Mouse (Mus musculus) bone marrow macrophage, adult 2 months (primary cell): ENCODE data around the gene Rpl3. TPM values are rescaled to one million over a fixed set of nuclear protein-coding genes. Genes with fewer than 3 reads are reported as not detected.

ENCODE experiments used
- H3K27ac ChIP-seq: 2 replicates; pipeline ENCODE4 v1.5.1; 2012; ENCODE audit warnings: low read depth, low read length; ENCODE audit not compliant: insufficient read depth
- H3K4me1 ChIP-seq: 2 replicates; pipeline ENCODE4 v1.6.1; 2012; ENCODE audit warnings: low read length; ENCODE audit not compliant: control insufficient read depth, insufficient read depth
- H3K4me3 ChIP-seq: 2 replicates; pipeline ENCODE4 v1.5.1; 2012; ENCODE audit warnings: mild to moderate bottlenecking, low read length, moderate library complexity; ENCODE audit not compliant: insufficient read depth
- CTCF ChIP-seq: IDR thresholded peaks from 2 replicates; pipeline ENCODE4 v1.5.1; 2012; ENCODE audit warnings: low read depth, mild to moderate bottlenecking, low read length, moderate library complexity
- POLR2A ChIP-seq: IDR thresholded peaks from 2 replicates; pipeline ENCODE4 v1.6.1; 2012; ENCODE audit warnings: mild to moderate bottlenecking, low read depth, low read length, borderline replicate concordance
- polyA plus RNA-seq: library from polyadenylated mRNA; stranded (reverse); fragments of >200 nt; gene quantifications from 2 replicates; pipeline ENCODE4 v1.2.4, GENCODE M21; 2012; ENCODE audit not compliant: missing spikeins, insufficient read depth, insufficient read length

Gene Rpl3
- polyA plus RNA-seq = 928 and 957 TPM in 2 replicates

- Histone ChIP-seq H3K4me1 (peaks cover 30% of the 10 kb centered on the region), H3K4me3 (peak within 1 kb of the TSS; percentile 75), H3K27ac (peak within 1 kb of the TSS; percentile 68)
- TF ChIP-seq CTCF = 0 out of 2 replicates have a peak, but pooled peaks have one; percentile 18
- no peak for TF ChIP-seq POLR2A
Measured at GRCm38 (mm10) chr15:80091121-80091955, at the start of gene Rpl3, which contains the start of gene Syngr1. Gene Rpl3 (minus strand): TSS chr15:80091868. Gene Syngr1 (plus strand): TSS chr15:80091334.

GRCm38 (mm10) chr15:80140878-80141277 lies 49.2 kb upstream of the Rpl3 start:
- no peak overlapping the region for H3K27ac ChIP-seq
- peaks cover 13% of the 10 kb centered on the region for H3K4me1 ChIP-seq
- TF ChIP-seq POLR2A = no peak
- no peak for TF ChIP-seq CTCF
- H3K4me3 ChIP-seq = no peak overlapping the region

DNA sequence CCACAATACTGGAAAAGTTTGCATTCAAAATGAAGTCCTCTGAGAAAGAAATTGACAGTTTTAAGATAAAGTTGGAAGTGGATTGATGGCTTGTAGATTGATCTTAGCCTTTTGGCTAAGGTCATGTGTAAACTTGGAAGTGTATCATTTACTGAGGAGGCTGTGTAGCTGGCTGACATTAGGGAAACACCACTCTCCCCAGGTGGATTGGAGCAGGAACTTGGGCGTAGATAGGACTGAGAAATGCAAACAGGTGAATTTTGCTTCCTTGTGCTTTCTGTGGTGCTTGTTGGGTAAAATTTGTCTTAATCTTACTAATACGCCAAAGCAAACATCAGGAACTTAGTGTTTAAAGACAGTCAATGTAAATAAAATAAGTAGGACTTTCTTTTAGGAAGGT lies 48.6 kb upstream of the Rpl3 start:
- no peak overlapping the region for H3K4me3 ChIP-seq
- no peak overlapping the region for H3K27ac ChIP-seq
- TF ChIP-seq CTCF (no peak), POLR2A (no peak)
- H3K4me1 ChIP-seq = peaks cover 13% of the 10 kb centered on the region

- Histone ChIP-seq H3K4me1 (peaks cover 21% of the 10 kb centered on the region), H3K4me3 (no peak overlapping the region), H3K27ac (no peak overlapping the region)
- TF ChIP-seq POLR2A (no peak), CTCF (no peak)
Measured at GRCm38 (mm10) chr15:80137945-80138791, 46.5 kb upstream of the Rpl3 start.

GRCm38 (mm10) chr15:80136645-80137044 lies 45.0 kb upstream of the Rpl3 start:
- Histone ChIP-seq H3K4me1 (peaks cover 25% of the 10 kb centered on the region), H3K4me3 (no peak overlapping the region), H3K27ac (no peak overlapping the region)
- TF ChIP-seq CTCF = no peak
- TF ChIP-seq POLR2A = no peak

DNA sequence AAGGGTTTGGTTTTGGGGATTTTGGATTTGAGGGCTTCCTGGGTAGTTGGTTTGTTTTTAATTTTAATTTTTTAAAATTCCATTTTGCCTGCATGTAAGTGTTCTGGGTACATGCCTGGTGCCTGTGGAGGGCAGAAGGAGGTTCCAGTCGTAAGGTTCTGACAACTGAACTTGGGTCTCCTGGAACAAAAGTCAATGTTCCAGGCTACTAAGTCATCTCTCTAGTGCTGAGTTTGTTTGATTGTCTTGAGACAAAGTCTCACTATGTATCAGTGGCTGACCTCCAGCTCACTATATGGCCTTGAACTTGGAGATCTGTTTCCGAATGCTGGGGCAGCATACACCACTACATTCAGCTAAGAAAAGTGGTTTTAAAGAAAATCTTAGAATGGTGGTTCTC lies 43.8 kb upstream of the Rpl3 start:
- TF ChIP-seq CTCF = no peak
- TF ChIP-seq POLR2A = no peak
- Histone ChIP-seq H3K27ac (no peak overlapping the region), H3K4me3 (no peak overlapping the region), H3K4me1 (peaks cover 30% of the 10 kb centered on the region)

- TF ChIP-seq CTCF = no peak
- TF ChIP-seq POLR2A = no peak
- Histone ChIP-seq H3K4me3 (peak overlapping the region; percentile 73), H3K27ac (peak overlapping the region; percentile 93), H3K4me1 (peaks cover 30% of the 10 kb centered on the region)
Measured at GRCm38 (mm10) chr15:80134450-80134847, 42.8 kb upstream of the Rpl3 start.

DNA sequence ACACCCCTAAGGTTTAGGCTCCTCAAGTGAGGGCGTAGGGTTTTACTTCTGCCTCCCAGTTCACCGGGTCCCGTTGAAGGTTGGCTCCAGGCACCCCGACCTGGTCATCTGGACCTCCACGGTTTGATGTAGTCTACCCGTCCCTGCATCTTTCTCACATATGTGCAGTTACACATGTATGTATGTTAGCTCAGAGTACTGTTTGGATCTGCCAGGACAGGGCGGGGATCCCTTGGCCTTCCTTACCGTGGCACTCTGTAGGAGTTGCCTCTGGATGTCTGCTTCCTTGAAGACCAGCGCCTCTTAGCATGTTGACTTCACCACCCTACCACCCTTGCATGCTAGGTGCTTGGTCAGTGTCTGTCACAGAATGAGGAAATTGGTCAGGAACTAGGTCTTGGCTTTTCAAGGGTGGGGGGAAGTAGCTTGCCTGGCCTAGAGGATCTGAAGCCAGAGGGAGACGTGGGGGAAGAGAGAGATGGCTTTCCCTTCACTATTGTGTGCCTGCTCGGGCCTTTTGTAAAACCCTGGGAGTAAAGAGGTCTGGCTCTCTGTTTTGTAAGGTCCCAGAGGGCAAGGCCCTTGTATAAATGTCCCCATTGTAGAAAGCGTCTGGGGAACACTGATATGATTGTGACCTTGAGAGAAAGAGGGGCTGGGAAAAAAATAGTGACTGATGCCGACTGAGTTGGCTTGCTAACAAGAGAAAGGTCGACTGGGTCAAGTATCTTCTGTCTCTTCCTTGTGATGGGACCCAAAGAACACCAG lies 42.2 kb upstream of the Rpl3 start:
- Histone ChIP-seq H3K4me3 (peak overlapping the region; percentile 73), H3K27ac (peak overlapping the region; percentile 93), H3K4me1 (peaks cover 30% of the 10 kb centered on the region)
- TF ChIP-seq POLR2A = no peak
- no peak for TF ChIP-seq CTCF

DNA sequence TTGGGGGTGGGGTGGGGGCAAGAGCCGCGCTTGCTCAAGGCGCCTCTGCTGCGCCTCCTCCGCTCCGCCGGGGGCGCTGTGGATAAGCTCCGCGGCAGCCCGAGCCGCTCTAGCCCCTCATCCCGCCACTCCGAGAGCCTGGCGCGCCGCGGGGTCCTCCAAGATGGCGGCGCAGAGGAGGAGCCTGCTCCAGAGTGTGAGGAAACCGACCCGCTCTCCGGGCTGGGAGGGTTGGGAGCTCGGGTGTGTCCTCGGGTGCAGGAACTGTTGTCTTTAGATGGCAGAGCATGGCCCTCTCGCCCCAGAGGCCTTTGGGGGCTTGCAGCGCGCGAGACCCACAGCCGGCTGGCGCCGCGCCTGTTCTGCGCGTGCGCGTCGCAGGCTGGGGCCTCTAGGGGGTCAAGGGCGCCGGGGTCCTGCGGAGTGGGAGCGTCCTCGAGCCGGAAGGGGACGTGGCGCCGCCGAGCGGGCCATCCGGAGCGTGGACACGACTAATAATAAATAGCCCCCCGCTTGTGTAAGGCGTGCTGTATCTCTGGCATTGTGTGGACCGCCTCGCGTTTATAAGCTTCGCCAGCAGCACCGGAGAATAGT lies 41.4 kb upstream of the Rpl3 start, which contains the start of gene Tab1:
Tab1 (plus strand) TSS at position 135 of the 594 bp plus-strand sequence.
- peak; percentile 30; the same call in 1 of the 2 replicates for TF ChIP-seq CTCF
- no peak for TF ChIP-seq POLR2A
- peaks cover 29% of the 10 kb centered on the region for H3K4me1 ChIP-seq
- H3K4me3 ChIP-seq = peak within 1 kb of the TSS; percentile 73
- H3K27ac ChIP-seq = peak within 1 kb of the TSS; percentile 93
